Mouse (Mus musculus): ENCODE measurements at regions not wholly inside any gene's neighbourhood (a gene's known extent, or its start where the extent isn't known, plus 50 kb on each side); places are given as distances from the start of the nearest gene placed in this dataset.

- DNase-seq (ENCODE audit: low spot score in 2 of 2), result no peak
- Histone ChIP-seq H3K27ac (no peak overlapping the region), H3K4me3 (no peak overlapping the region; the same call in 1 of the 2 replicates)
- no peak for TF ChIP-seq CTCF (conservative IDR thresholded peaks at IDR 0.05)
Measured at GRCm38 (mm10) chr16:30172136-30172731, 95.1 kb downstream of the Cpn2 start.

- no peak for TF ChIP-seq CTCF (conservative IDR thresholded peaks at IDR 0.05)
- peak in 1 of 2 experiments; percentile 47 for DNase-seq (ENCODE audit: low spot score in 2 of 2)
- Histone ChIP-seq H3K4me3 (no peak overlapping the region), H3K27ac (no peak overlapping the region)
Measured at GRCm38 (mm10) chr16:30172798-30173202, 94.5 kb downstream of the Cpn2 start.

GRCm38 (mm10) chr16:30173953-30174874 lies 93.1 kb downstream of the Cpn2 start:
- Histone ChIP-seq H3K4me3 (no peak overlapping the region), H3K27ac (no peak overlapping the region)
- no peak for TF ChIP-seq CTCF (conservative IDR thresholded peaks at IDR 0.05)
- no peak for DNase-seq (ENCODE audit: low spot score in 2 of 2)

- no peak for DNase-seq (ENCODE audit: low spot score in 2 of 2)
- H3K27ac ChIP-seq, result no peak overlapping the region
- no peak for TF ChIP-seq CTCF (conservative IDR thresholded peaks at IDR 0.05)
- H3K4me3 ChIP-seq, result no peak overlapping the region
Measured at GRCm38 (mm10) chr16:30176306-30176705, 91.0 kb downstream of the Cpn2 start.

GRCm38 (mm10) chr16:30177769-30178168 lies 89.5 kb downstream of the Cpn2 start:
- DNase-seq (ENCODE audit: low spot score in 2 of 2), result no peak
- Histone ChIP-seq H3K27ac (no peak overlapping the region), H3K4me3 (no peak overlapping the region)
- TF ChIP-seq CTCF (conservative IDR thresholded peaks at IDR 0.05), result no peak

GRCm38 (mm10) chr16:30178596-30178995 lies 88.7 kb downstream of the Cpn2 start:
- DNase-seq (ENCODE audit: low spot score in 2 of 2), result no peak
- no peak overlapping the region for H3K4me3 ChIP-seq
- no peak overlapping the region for H3K27ac ChIP-seq
- no peak for TF ChIP-seq CTCF (conservative IDR thresholded peaks at IDR 0.05)

- DNase-seq (ENCODE audit: low spot score in 2 of 2), result no peak
- Histone ChIP-seq H3K4me3 (no peak overlapping the region), H3K27ac (no peak overlapping the region)
- TF ChIP-seq CTCF (conservative IDR thresholded peaks at IDR 0.05), result no peak
Measured at GRCm38 (mm10) chr16:30179504-30179976, 87.8 kb downstream of the Cpn2 start.

- no peak overlapping the region for H3K4me3 ChIP-seq
- H3K27ac ChIP-seq, result no peak overlapping the region
- no peak for TF ChIP-seq CTCF (conservative IDR thresholded peaks at IDR 0.05)
- no peak for DNase-seq (ENCODE audit: low spot score in 2 of 2)
Measured at GRCm38 (mm10) chr16:30181116-30181515, 86.2 kb downstream of the Cpn2 start.

- Histone ChIP-seq H3K27ac (peak overlapping the region; percentile 81), H3K4me3 (no peak overlapping the region)
- DNase-seq (ENCODE audit: low spot score in 2 of 2), result peak; percentile 52 to 53
- peak; percentile 63 for TF ChIP-seq CTCF (conservative IDR thresholded peaks at IDR 0.05)
Measured at GRCm38 (mm10) chr16:30184591-30185265, 82.6 kb downstream of the Cpn2 start.

- Histone ChIP-seq H3K27ac (peak overlapping the region; percentile 81), H3K4me3 (no peak overlapping the region)
- no peak for TF ChIP-seq CTCF (conservative IDR thresholded peaks at IDR 0.05)
- no peak for DNase-seq (ENCODE audit: low spot score in 2 of 2)
Measured at GRCm38 (mm10) chr16:30185707-30186106, 81.6 kb downstream of the Cpn2 start.

GRCm38 (mm10) chr16:30186201-30186700 lies 81.0 kb downstream of the Cpn2 start:
- no peak overlapping the region for H3K4me3 ChIP-seq
- H3K27ac ChIP-seq, result peak overlapping the region; percentile 10; the same call in 1 of the 2 replicates
- DNase-seq (ENCODE audit: low spot score in 2 of 2), result no peak
- no peak for TF ChIP-seq CTCF (conservative IDR thresholded peaks at IDR 0.05)

- Histone ChIP-seq H3K27ac (peak overlapping the region; percentile 76; the same call in 1 of the 2 replicates), H3K4me3 (no peak overlapping the region)
- no peak for DNase-seq (ENCODE audit: low spot score in 2 of 2)
- TF ChIP-seq CTCF (conservative IDR thresholded peaks at IDR 0.05), result no peak
Measured at GRCm38 (mm10) chr16:30186701-30187270, 80.5 kb downstream of the Cpn2 start.
